Mouse (Mus musculus): ENCODE measurements at regions not wholly inside any gene's neighbourhood (a gene's known extent, or its start where the extent isn't known, plus 50 kb on each side); places are given as distances from the start of the nearest gene placed in this dataset.

GRCm38 (mm10) chr3:64898610-64899009 lies 54.0 kb upstream of the Vmn2r7 start:
- no peak for DNase-seq

GRCm38 (mm10) chr3:64901317-64901892 lies 56.8 kb upstream of the Vmn2r7 start:
- DNase-seq = no peak

GRCm38 (mm10) chr3:64949307-64949706 lies 104.7 kb upstream of the Vmn2r7 start:
- no peak for DNase-seq

GRCm38 (mm10) chr3:64964667-64965415 lies 120.3 kb upstream of the Vmn2r7 start:
- no peak for DNase-seq

GRCm38 (mm10) chr3:64965416-64965980 lies 120.9 kb upstream of the Vmn2r7 start:
- no peak for DNase-seq

- DNase-seq = no peak
Observed at GRCm38 (mm10) chr3:64968275-64968674, 123.7 kb upstream of the Vmn2r7 start.

- no peak for DNase-seq
Observed at GRCm38 (mm10) chr3:64984369-64984768, 124.8 kb upstream of the Kcnab1 start.

GRCm38 (mm10) chr3:64987665-64988064 lies 121.5 kb upstream of the Kcnab1 start:
- DNase-seq = peak; percentile 11

- DNase-seq = no peak
Observed at GRCm38 (mm10) chr3:64996451-64996850, 112.7 kb upstream of the Kcnab1 start.

- no peak for DNase-seq
Observed at GRCm38 (mm10) chr3:64997552-64997951, 111.6 kb upstream of the Kcnab1 start.

GRCm38 (mm10) chr3:65001131-65001530 lies 108.1 kb upstream of the Kcnab1 start:
- no peak for DNase-seq

GRCm38 (mm10) chr3:65002578-65002977 lies 106.6 kb upstream of the Kcnab1 start:
- DNase-seq = no peak

- DNase-seq = no peak
Observed at GRCm38 (mm10) chr3:65006127-65006526, 103.1 kb upstream of the Kcnab1 start.

GRCm38 (mm10) chr3:65006565-65006964 lies 102.6 kb upstream of the Kcnab1 start:
- no peak for DNase-seq

- DNase-seq = no peak
Observed at GRCm38 (mm10) chr3:65023876-65024275, 85.3 kb upstream of the Kcnab1 start.

GRCm38 (mm10) chr3:65037626-65038025 lies 71.6 kb upstream of the Kcnab1 start:
- DNase-seq = no peak

GRCm38 (mm10) chr3:65047879-65048278 lies 61.3 kb upstream of the Kcnab1 start:
- no peak for DNase-seq

- no peak for DNase-seq
Observed at GRCm38 (mm10) chr3:65055401-65055800, 53.8 kb upstream of the Kcnab1 start.

All from heart, postnatal 4 days (tissue).